Mouse (Mus musculus) WW6 (cell line): ENCODE results near the gene Sfpq.

ENCODE experiments used
- DNase-seq: peaks from one replicate; pipeline ENCODE4 v3.0.0-alpha.2; 2013; ENCODE audit warnings: low read depth, low spot score

Gene Sfpq

DNA sequence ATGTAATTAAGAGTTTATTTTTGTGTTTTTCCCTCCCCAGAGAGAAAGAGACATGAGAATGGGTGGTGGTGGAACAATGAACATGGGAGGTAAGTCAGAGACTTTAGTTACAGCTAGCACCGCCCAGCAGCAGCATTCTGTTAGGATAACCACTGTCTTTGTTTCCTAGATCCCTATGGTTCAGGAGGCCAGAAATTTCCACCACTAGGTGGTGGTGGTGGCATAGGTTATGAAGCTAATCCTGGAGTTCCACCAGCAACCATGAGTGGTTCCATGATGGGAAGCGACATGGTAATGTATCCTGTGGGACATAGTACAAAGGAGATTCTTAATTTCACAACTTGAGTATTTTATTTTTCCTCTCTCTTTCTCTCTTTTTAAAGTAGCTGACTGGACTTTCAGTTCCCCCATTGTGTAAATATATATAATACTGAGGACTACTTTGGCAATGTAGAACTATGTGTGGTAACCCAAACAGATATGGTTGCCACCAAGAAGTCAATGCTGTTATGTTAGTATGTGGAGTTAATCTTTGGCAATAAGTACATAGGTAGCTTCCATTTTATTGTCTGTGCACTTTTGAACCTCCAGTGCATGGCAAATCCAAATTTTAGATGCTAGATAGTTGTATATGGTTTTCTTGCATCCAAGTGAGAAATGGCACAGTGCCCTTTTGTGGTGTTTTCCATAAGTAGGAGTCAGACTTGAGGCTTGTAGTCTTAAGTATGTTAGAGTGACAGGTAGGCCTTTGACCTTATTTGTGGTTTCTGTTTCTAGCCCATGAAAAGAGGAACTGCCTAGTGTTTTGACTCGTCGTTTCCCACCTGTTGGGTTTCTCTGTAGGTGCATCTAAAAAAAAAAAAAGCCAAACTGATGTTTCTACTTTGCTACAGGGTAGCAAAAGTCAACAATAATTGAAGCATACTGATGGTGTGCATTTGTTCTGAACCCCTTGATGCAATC, 6.4 kb downstream of the Sfpq start:
- DNase-seq = peak; percentile 53

DNA sequence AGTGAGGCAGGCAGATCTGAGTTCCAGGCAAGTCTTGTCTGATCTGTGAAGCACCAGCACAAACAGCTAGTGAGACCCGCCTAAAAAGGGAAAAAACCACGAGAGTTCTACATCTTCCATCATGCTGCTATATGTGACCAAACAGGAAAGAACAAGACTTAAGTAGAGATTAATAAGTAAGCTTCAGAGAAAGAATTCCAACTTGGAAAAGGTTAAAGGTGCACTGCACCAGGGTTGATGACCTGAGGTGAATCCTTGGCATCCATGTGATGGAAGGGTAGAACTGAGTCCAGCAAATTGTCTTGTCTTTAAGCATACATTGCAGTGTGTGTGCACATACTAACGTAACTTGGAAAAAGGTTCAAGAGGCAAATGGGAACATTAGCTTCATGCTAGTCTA, 16.0 kb downstream of the Sfpq start:
- no peak for DNase-seq

DNA sequence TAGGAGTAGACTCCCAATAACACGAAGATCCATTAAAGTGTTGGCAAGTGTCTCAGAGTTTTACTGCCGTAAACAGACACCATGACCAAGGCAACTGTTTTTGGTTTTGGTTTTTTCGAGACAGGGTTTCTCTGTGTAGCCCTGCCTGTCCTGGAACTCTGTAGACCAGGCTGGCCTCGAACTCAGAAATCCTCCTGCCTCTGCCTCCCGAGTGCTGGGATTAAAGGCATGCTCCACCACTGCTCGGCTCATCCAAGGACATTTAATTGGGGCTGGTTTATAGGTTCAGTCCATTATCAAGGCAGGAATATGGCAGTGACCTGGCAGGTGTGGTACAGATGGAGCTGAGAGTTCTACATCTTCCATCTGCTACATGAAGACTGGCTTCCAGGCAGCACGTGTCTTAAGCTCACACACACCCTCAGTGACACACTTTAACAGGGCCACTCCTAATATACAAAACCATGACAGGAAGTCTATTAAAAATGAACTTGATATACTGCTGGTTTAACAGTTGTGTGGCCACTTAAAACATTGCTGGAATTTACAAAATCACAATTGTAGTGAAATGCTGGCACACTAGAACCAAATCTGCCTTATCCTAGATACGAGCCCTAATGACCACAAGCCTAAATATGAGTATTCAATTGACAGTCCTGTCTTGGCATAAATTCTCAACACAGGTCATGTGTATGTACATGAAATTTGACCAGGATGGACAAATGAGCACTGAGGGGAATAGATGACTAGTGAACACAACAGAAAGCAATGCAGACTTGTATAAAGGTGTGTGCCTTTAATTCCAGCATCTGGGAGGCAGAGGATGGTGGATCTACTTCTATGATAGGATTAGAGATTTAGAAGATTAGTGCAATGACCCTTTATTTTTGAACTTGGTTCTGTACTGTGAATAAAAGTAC, 17.0 kb downstream of the Sfpq start:
- no peak for DNase-seq

DNA sequence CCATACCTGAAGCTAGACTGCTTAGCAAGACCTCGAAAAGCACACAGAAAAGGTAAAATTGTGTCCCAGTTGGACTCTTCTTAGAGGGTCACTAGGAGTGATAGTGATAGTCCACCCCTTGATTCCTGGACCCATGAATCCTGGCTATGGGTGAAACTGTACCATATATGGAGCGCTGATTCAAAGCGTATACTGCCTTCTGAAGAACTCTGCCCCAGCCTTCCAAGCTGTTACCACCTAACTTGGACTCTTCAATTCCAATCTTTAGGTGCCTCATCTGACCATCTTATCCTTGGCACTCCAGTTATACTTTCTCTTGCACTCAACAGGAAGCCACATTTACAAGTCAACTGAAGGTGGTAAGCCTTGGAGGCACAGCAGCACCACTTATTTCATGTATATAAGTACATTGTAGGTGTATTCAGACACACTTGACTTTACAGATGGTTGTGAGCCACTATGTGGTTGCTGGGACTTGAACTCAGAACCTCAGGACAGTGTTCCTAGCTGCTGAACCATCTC, 17.8 kb downstream of the Sfpq start:
- DNase-seq = no peak

DNA sequence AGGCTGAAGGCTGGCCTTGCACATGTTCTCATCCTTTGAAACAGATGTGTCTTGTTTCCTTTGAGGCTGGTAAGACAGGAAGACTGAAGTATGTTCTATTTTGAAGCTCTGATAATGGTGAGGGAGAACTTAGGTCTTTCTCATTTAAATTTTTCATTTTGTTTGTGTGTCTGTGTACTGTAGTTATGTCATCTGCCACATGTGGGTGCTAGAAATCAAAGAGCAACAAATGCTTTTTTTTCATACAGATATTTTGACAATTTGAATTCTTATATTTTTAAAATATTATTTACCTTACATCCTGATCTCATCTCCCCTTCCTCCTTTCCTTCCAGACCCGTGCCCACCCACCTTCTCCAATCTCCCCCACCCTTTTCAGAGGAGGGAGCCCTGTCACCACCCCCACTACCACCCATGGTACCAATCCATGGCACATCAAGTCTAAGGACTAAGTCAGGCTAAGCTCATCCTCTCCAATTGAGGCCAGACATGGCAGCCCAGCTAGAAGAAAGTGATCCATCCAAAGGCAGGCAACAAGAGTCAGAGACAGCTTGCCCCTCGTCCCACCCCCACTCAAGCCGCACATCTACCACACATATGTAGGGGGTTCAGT, 18.9 kb downstream of the Sfpq start:
- no peak for DNase-seq

DNA sequence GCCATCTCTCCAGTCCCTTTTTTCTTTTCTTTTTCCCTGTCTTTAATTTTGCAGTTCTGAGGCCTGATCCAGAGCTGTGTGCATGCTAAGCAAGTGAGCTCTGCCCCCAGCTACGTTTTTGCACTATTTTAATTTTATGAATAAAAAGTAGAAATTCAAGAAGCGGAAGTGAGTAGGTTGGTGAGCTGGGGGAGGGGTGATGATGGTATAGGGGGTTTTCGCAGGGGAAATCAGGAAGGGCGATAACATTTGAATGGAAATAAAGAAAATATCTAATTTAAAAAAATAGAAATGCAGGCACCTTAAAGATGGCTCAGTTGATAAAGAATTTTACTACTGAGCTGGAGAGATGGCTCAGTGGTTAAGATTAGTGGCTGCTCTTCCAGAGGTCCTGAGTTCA, 22.4 kb downstream of the Sfpq start:
- DNase-seq = no peak

DNA sequence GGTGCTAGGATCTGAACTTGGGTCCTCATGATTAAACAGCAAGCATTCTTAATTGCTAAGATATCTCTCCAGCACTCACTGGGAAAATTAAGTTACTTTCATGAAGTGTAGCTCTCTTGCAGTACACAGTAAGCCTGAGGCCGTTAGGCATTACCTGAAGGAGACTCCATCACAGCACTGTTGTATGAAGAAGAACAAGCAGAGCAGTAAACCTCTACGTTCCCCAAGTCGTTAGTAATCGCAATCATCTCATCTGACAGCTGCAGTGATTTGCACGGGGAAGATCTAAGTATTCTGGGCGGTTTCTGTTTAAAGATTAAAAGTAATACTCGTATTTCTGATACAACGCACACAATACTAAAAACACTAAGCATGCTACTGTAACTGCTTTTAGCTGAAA, 30.0 kb downstream of the Sfpq start:
- no peak for DNase-seq

DNA sequence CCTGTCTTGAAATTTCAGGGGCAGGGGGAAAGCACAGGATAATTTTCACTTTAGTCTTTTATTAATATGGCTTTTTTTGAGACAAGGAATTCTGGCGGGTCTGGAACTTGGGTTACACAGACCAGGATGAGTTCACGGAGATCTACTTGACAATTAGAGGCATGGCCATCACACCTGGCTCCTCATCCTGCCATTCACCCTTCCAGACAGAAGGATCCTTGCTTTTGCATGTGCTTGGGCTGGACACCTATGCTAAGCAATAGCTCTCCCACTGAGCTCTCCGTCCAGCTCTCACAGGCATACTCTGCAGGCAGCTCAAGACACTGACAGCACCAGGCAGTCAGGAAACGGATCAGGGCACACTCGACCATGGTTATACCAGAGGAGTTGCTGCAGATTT, 31.9 kb downstream of the Sfpq start:
- DNase-seq = no peak

DNA sequence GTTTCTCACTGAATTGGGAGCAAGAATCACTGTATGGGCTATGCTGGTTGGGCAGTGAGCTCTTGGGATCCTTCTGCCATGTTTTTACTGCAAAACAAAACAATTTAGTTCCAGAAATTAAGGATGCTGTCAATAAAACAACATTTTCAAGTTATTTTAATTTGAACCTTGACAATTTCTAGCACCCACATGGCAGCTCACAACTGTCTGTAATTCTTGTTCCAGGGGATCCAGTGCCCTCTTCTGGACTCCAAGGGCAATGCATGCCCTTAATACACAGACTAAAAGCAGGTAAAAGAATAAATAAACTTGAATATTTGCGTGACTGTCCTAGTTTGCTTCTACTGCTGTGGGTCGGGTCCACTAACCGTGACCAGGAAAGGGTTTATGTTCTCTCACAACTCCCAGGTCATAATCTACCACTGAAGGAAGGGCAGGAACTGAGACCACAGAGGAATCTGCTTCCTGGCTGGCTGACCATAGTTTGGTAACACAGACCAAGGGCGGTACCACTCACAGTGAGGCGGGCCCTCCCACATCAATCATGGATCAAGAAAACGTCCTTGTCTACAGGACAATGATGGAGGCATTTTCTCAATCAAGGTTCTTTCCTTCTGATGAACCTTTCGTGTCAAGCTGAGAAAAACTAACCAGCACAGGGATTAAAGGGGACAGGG, 33.5 kb downstream of the Sfpq start:
- no peak for DNase-seq

DNA sequence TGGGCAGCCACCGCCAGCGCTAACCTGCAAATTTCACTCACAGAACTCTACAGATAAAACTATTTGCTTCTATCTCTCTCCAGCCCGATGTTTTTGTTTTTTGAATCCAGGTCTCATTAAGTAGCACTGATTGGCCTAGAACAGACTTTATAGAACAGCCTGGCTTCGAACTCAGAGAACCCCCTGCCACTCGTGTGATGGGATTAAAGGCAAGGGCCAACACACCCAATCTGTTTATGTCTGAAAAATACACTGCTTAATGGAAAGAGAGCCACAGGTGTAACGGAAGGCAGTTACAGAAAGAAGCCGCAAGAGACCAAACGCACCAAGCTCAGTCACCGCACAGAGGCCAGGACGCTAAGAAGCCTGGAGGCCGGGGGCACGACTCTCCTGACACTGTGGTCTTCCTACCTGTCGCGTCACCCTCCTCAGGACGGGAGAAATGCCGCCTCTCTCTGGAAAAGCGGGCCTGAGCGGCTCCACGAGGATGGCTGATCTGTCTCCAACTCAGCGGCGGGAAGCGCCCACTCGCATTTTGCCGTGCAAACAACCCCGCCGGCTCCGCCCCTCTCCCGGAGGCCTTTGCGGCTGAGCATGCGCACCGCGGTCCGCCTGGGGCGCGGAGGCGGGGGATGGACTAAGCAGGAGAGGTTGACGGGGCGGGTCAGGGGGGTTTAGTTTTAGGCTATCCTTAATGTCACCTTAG, 39.6 kb downstream of the Sfpq start, which contains the start of gene Zmym1:
Gene Zmym1 (minus strand): TSS at position 568 of the 706 bp plus-strand sequence.
- peak; percentile 70 for DNase-seq

DNA sequence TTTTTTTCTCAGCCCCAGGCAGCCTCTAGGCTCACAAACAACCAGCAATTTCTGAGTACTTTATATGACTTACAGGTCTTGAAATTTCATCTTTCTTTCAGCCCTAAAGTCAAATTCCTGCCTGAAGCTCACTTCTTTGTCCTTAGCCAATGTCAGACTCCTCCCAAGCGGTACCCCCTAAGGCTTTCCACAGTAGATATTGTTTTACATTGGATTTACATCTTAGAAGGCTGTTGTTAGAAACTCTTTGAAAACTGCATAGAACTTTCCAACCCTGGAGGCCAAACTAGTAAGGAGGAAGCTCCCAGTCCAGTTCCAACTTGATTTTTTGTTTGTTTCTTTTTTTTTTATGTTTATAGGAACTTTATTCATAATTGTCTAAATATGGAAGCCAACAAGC, 42.9 kb downstream of the Sfpq start:
- no peak for DNase-seq

DNA sequence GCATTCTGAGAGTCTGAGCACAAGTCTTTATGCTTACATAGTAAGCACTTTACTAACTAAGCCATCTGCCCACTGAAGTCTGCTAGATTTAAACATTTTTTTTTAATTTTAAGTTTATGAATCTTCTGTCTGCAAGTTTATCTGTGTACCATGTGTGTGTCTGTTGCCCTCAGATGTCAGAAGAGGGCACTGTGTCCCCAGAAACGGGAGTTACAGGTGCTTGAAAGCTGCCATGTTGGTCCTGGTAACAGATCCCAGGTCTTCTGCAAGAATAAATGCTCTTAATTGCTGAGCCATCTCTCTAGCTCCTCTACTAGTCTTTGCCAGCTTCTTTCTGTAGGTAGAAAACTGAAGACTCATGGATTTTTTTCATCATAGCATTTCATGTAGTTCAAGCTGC, 53.8 kb downstream of the Sfpq start:
- no peak for DNase-seq

DNA sequence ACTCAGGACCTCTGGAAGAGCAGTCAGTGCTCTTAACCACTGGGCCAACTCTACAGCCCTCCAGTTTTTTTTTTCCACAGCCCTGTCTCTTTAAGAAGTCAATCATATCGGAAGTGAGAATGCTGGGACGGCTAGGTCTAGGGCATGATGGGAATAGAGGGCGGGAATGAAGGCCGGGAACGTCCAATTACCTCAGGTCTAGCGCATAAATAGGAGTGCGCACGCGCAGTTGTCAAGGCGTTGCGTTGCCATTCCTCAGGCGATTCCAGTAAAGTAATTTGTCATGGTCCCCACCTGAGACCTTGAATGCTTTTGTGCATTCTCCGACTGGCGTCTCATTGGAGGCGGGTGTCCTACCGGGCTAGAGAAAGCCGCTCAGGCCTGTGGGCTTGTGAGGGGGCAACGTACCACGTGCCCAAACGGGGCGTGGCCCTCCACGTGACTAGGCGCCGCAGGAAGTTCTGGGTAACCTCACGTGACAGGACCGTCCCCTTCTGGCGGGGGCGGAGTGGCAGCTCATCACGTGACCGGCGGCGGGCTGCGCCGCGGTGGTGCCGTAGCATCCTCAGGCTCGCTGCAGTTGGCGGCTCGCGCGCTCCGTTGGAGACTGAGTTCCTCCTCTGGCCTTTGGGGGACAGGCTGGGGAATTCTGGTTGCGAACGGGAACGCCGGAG, 55.9 kb downstream of the Sfpq start, which contains the start of gene Zmym6:
Gene Zmym6 (plus strand): TSS at position 509 of the 674 bp plus-strand sequence.
- peak; percentile 90 for DNase-seq

DNA sequence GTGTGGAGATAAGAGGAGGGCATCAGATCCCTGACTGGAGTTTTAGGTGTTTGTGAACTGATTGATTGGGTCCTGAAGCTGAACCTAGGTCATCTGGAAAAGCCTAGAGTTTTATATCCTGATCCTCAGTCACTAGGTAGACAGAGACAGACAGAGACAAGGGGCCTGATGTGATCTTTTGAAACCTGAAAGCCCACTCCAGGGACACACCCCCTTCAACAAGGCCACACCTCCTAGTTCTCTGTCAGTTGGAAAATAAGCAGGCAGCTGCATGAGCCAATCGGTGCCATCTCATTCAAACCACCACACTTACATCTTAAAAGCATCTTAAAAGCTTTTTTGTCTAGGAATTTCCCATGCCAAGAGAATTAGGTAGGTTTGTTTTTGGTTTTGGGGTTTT, 59.7 kb downstream of the Sfpq start:
- DNase-seq = no peak

DNA sequence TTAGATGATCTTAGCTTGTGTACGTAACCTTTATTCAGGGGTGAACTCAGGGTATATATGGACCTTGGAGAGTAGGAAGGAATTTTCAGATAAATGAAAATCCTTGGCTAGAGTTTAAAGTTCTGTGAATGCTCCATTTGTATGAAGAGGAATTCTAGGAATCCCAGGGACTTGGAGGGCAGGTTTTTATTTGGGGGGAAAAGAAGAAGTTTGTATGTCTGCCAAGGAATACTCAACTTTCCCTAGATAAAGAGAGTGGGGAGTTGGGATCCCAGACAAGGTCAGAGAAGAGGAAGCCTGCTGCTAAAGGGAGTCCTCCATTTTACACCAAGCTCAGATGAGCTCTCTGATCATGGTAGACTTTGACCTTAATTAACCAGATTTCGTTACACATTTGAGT, 62.0 kb downstream of the Sfpq start:
- no peak for DNase-seq

DNA sequence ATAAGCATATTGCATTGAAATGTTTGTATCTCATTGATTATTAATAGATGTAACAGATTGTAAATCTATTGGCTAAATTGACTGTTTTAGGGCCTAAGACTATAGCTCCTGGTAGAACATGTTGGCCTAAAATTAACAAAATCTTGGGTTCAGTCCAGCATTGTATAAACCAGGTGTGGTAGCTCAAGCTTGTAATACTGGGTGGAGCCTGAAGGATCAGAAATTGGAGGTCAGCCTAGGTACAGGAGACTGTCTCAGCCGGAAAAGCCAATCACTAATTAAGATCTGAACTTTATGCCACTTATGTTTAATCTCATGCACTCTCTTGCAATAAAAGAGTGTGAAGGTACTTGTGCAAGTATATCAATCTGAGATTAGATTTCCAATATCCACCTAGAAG, 64.6 kb downstream of the Sfpq start:
- DNase-seq = no peak
